Mouse (Mus musculus): ENCODE results near the gene Tenm1. TPM values are rescaled to one million over a fixed set of nuclear protein-coding genes. Genes with fewer than 3 reads are reported as not detected.

The Tenm1 gene
- polyA plus RNA-seq (2014; fragmentation: Nextera tagmentation; extraction: Ambion mirVana) = not detected in 2 replicates

DNA sequence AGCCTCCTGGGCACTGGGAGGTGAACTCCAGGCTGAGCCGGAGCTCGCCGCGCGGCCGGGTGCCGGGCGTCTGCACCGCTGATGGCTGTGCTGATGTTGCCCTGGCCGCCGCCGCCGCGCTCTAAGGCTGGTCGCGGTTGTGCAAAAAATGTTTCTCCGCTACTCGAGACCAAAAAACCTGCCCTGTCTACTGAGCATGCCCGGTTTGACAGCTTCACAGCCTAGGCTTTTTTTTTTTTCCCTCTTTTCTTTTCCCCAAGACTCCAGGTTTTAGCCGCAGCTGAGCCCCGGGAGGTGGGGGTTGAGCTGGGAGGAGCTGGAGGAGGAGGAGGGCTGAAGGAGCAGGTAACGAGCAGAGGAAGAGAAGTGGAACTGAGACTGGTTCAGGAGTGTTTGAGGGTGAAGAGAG lies at the start of gene Tenm1:
Tenm1 (minus strand) TSS at position 272 of the 409 bp plus-strand sequence.
- H3K36me3 ChIP-seq (ENCODE audit: control insufficient read depth, insufficient read depth, low read length) = no peaks in the 10 kb centered on the region

DNA sequence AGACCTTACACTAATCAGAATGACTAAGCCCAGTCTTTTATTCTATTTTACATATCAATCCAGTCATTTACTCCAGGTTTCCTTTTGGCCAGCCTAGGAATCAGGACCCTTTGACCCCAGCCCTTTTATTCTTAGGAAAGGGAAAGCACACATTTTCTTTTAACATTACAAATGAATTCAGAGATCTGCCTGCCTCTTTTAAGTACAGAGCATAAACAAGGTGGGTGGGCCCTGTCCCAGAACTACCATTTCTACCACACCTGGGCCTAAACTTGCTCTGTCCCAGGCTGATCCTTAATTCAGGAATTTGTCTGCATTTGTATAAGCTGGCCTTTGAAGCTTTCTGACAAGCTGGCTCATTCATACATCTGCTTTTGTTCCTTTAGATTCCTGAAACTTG lies 38.4 kb upstream of the Tenm1 start:
- Histone ChIP-seq H3K36me3 (ENCODE audit: control insufficient read depth, insufficient read depth, low read length) (no peaks in the 10 kb centered on the region), H3K27ac (replicated peaks in 1 of 2; ENCODE audit: control insufficient read depth in 1 of 2, insufficient read depth in 1 of 2, low read depth in 2 of 2, low read length in 2 of 2) (no peak overlapping the region), H3K4me3 (ENCODE audit: control insufficient read depth in 1 of 2, insufficient read depth in 1 of 2, low read depth in 1 of 2, low read length in 2 of 2) (no peak overlapping the region), H3K4me2 (ENCODE audit: low read length) (no peak overlapping the region), H3K27me3 (ENCODE audit: control insufficient read depth, insufficient read depth, low read length) (no peaks in the 10 kb centered on the region), H3K4me1 (ENCODE audit: control insufficient read depth in 2 of 2, insufficient read depth in 2 of 2, low read length in 2 of 2) (no peaks in the 10 kb centered on the region), H3K9ac (ENCODE audit: low read length) (no peak overlapping the region), H3K9me3 (ENCODE audit: control insufficient read depth, low read length) (no peaks in the 10 kb centered on the region)
- no peak for ATAC-seq (ENCODE audit: insufficient number of reproducible peaks, insufficient read depth, low FRiP score, low read depth)

More for the DNA sequence above, at the start of gene Tenm1:
- Histone ChIP-seq H3K27ac (replicated peaks in 1 of 2; ENCODE audit: control insufficient read depth in 1 of 2, insufficient read depth in 1 of 2, low read depth in 2 of 2, low read length in 2 of 2) (no peak within 1 kb of the TSS), H3K4me3 (ENCODE audit: control insufficient read depth in 1 of 2, insufficient read depth in 1 of 2, low read depth in 1 of 2, low read length in 2 of 2) (peak within 1 kb of the TSS; percentile 32 to 35), H3K4me2 (ENCODE audit: low read length) (peak within 1 kb of the TSS; percentile 66), H3K9ac (ENCODE audit: low read length) (no peak within 1 kb of the TSS), H3K27me3 (ENCODE audit: control insufficient read depth, insufficient read depth, low read length) (peaks cover 15% of the 10 kb centered on the region), H3K4me1 (ENCODE audit: control insufficient read depth in 2 of 2, insufficient read depth in 2 of 2, low read length in 2 of 2) (peaks cover 0 to 2% of the 10 kb centered on the region in 2 experiments; a peak in 1 of 4 replicates), H3K9me3 (ENCODE audit: control insufficient read depth, low read length) (no peaks in the 10 kb centered on the region)
- 27% methylated on average over 22 of the region's 22 CpGs for WGBS
- no peak for ATAC-seq (ENCODE audit: insufficient number of reproducible peaks, insufficient read depth, low FRiP score, low read depth)

DNA sequence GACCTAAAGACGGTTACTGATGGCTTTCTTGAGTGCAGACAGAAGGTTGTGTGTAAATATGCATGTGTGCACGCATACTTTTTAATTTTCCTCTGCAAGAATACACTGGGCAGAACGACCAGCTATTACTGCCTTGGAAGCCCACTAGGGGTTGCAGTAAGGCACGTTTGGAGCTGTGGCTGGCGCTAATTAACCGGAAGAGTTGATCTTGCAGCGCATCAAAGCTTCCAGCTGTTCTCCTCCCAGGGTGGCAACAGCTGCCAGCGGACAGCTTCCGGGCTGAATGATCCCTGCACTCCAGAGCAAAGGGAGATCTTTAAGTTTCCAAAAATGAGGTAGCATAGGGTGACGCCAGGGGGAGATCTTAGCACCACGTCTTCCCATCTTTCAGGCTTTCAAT lies 1.7 kb upstream of the Tenm1 start:
- Histone ChIP-seq H3K4me1 (ENCODE audit: control insufficient read depth in 2 of 2, insufficient read depth in 2 of 2, low read length in 2 of 2) (peaks cover 0 to 2% of the 10 kb centered on the region in 2 experiments; a peak in 1 of 4 replicates), H3K9me3 (ENCODE audit: control insufficient read depth, low read length) (no peaks in the 10 kb centered on the region), H3K27me3 (ENCODE audit: control insufficient read depth, insufficient read depth, low read length) (peaks cover 15% of the 10 kb centered on the region), H3K4me2 (ENCODE audit: low read length) (peak overlapping the region; percentile 66), H3K9ac (ENCODE audit: low read length) (no peak overlapping the region), H3K4me3 (ENCODE audit: control insufficient read depth in 1 of 2, insufficient read depth in 1 of 2, low read depth in 1 of 2, low read length in 2 of 2) (peak overlapping the region; percentile 31 to 35; a peak in 2 of 4 replicates), H3K27ac (replicated peaks in 1 of 2; ENCODE audit: control insufficient read depth in 1 of 2, insufficient read depth in 1 of 2, low read depth in 2 of 2, low read length in 2 of 2) (no peak overlapping the region), H3K36me3 (ENCODE audit: control insufficient read depth, insufficient read depth, low read length) (no peaks in the 10 kb centered on the region)
- WGBS = 9% methylated on average over 11 of the region's 11 CpGs
- no peak for ATAC-seq (ENCODE audit: insufficient number of reproducible peaks, insufficient read depth, low FRiP score, low read depth)

DNA sequence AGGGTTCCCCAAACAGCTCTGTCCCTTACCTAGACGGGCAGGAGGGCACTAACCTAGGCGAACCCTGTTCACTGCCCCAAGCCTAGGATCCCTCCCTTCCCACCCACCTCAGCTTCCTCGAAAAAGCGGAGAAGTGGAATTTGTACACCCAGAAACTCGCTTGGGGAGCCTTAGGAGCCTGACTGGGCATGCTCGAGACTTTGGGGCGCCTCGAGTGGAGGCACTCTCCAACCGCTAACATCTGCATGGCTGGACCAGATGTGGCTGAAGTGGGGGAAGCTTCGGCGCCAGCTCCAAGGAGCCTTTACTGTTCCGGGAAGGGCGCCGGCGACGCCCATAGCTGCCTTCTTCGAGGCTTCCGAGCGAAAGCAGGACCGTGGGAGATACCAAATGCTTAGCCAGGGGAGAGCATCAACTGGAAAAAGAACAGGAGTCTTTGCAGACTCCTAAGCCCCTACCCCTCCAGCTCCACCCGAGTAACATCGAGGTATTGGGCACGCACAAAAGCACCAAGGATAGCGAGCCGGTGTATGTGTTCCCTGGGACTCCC lies 1.1 kb upstream of the Tenm1 start:
- no peak for ATAC-seq (ENCODE audit: insufficient number of reproducible peaks, insufficient read depth, low FRiP score, low read depth)
- no peaks in the 10 kb centered on the region for H3K9me3 ChIP-seq (ENCODE audit: control insufficient read depth, low read length)
- WGBS = 21% methylated on average over 25 of the region's 25 CpGs
- no peaks in the 10 kb centered on the region for H3K36me3 ChIP-seq (ENCODE audit: control insufficient read depth, insufficient read depth, low read length)
- peaks cover 0 to 2% of the 10 kb centered on the region in 2 experiments; a peak in 1 of 4 replicates for H3K4me1 ChIP-seq (ENCODE audit: control insufficient read depth in 2 of 2, insufficient read depth in 2 of 2, low read length in 2 of 2)
- no peak overlapping the region for H3K9ac ChIP-seq (ENCODE audit: low read length)
- H3K27me3 ChIP-seq (ENCODE audit: control insufficient read depth, insufficient read depth, low read length) = peaks cover 15% of the 10 kb centered on the region
- peak overlapping the region; percentile 31 to 35 for H3K4me3 ChIP-seq (ENCODE audit: control insufficient read depth in 1 of 2, insufficient read depth in 1 of 2, low read depth in 1 of 2, low read length in 2 of 2)
- H3K4me2 ChIP-seq (ENCODE audit: low read length) = peak overlapping the region; percentile 66
- no peak overlapping the region for H3K27ac ChIP-seq (replicated peaks in 1 of 2; ENCODE audit: control insufficient read depth in 1 of 2, insufficient read depth in 1 of 2, low read depth in 2 of 2, low read length in 2 of 2)

DNA sequence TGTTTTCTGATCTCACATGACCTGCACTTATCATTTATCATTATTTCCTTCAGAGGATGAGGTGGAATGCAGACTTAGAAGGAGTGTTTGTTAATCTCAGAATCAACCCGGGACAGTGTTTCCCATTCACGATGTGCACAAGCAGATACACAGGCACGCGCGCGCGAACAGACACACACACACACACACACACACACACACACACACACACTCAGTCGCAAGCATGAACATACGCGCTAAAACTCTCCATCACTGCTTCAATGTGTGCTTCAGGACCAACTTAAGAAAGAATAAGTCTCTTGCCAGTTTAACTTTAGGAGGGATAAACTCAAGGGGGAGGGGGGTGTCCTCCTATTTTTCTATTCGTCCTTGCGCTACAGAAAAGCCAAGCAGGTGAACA lies 411 bp upstream of the Tenm1 start:
- WGBS = 14% methylated on average over 12 of the region's 12 CpGs
- no peaks in the 10 kb centered on the region for H3K36me3 ChIP-seq (ENCODE audit: control insufficient read depth, insufficient read depth, low read length)
- no peaks in the 10 kb centered on the region for H3K9me3 ChIP-seq (ENCODE audit: control insufficient read depth, low read length)
- ATAC-seq (ENCODE audit: insufficient number of reproducible peaks, insufficient read depth, low FRiP score, low read depth) = no peak
- H3K4me2 ChIP-seq (ENCODE audit: low read length) = peak overlapping the region; percentile 66
- peak overlapping the region; percentile 32 to 35 for H3K4me3 ChIP-seq (ENCODE audit: control insufficient read depth in 1 of 2, insufficient read depth in 1 of 2, low read depth in 1 of 2, low read length in 2 of 2)
- peaks cover 15% of the 10 kb centered on the region for H3K27me3 ChIP-seq (ENCODE audit: control insufficient read depth, insufficient read depth, low read length)
- H3K4me1 ChIP-seq (ENCODE audit: control insufficient read depth in 2 of 2, insufficient read depth in 2 of 2, low read length in 2 of 2) = peaks cover 0 to 2% of the 10 kb centered on the region in 2 experiments; a peak in 1 of 4 replicates
- no peak overlapping the region for H3K27ac ChIP-seq (replicated peaks in 1 of 2; ENCODE audit: control insufficient read depth in 1 of 2, insufficient read depth in 1 of 2, low read depth in 2 of 2, low read length in 2 of 2)
- H3K9ac ChIP-seq (ENCODE audit: low read length) = no peak overlapping the region

DNA sequence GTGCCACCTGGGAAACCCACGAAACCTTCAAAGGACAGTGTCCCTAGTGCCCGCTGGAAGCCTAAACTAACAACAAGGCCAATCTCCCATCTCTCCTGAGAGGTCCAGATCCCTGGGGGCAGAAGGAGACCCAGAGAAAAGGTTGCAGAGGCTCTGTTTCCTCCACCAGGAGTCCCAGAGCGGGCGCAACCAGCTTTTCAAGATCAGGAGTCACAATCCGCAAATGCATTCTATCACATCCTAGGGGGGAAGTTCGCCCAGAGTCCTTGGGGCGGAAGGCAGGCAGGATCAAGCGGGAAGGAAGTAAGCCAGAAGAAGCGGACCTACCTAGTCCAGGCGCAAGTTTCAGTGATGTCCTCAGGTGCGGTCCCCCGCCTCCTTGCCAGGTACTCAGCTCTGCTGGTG lies 963 bp downstream of the Tenm1 start:
- Histone ChIP-seq H3K36me3 (ENCODE audit: control insufficient read depth, insufficient read depth, low read length) (no peaks in the 10 kb centered on the region), H3K27me3 (ENCODE audit: control insufficient read depth, insufficient read depth, low read length) (peaks cover 15% of the 10 kb centered on the region), H3K4me1 (ENCODE audit: control insufficient read depth in 2 of 2, insufficient read depth in 2 of 2, low read length in 2 of 2) (peaks cover 0 to 2% of the 10 kb centered on the region in 2 experiments; a peak in 1 of 4 replicates), H3K4me2 (ENCODE audit: low read length) (peak overlapping the region; percentile 66), H3K9ac (ENCODE audit: low read length) (no peak overlapping the region), H3K9me3 (ENCODE audit: control insufficient read depth, low read length) (no peaks in the 10 kb centered on the region), H3K4me3 (ENCODE audit: control insufficient read depth in 1 of 2, insufficient read depth in 1 of 2, low read depth in 1 of 2, low read length in 2 of 2) (peak overlapping the region; percentile 11 to 35; a peak in 3 of 4 replicates), H3K27ac (replicated peaks in 1 of 2; ENCODE audit: control insufficient read depth in 1 of 2, insufficient read depth in 1 of 2, low read depth in 2 of 2, low read length in 2 of 2) (no peak overlapping the region)
- 12% methylated on average over 12 of the region's 12 CpGs for WGBS
- no peak for ATAC-seq (ENCODE audit: insufficient number of reproducible peaks, insufficient read depth, low FRiP score, low read depth)

DNA sequence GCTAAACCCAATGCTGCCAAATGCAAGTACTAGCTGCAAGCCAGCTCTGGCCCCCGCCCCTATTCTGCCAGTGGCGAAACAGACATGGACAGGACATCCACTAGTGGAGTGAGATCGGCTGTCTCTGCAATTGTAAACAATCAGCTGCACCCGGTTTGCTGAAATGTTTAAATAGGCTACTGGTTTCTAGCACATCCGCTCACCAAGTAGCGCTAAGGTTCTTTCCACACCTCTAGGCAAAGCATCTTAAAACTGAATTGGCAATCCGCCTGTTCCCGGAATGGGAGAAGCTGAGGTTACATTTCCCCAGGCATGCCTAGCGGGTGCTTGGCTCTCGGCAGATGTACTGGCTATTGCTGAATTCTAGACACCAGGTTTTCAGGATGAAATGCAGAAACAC lies 1.8 kb downstream of the Tenm1 start:
- 27% methylated on average over 10 of the region's 10 CpGs for WGBS
- peaks cover 0 to 2% of the 10 kb centered on the region in 2 experiments; a peak in 1 of 4 replicates for H3K4me1 ChIP-seq (ENCODE audit: control insufficient read depth in 2 of 2, insufficient read depth in 2 of 2, low read length in 2 of 2)
- no peak overlapping the region for H3K4me3 ChIP-seq (ENCODE audit: control insufficient read depth in 1 of 2, insufficient read depth in 1 of 2, low read depth in 1 of 2, low read length in 2 of 2)
- peaks cover 15% of the 10 kb centered on the region for H3K27me3 ChIP-seq (ENCODE audit: control insufficient read depth, insufficient read depth, low read length)
- ATAC-seq (ENCODE audit: insufficient number of reproducible peaks, insufficient read depth, low FRiP score, low read depth) = no peak
- H3K4me2 ChIP-seq (ENCODE audit: low read length) = no peak overlapping the region
- no peak overlapping the region for H3K9ac ChIP-seq (ENCODE audit: low read length)
- no peaks in the 10 kb centered on the region for H3K36me3 ChIP-seq (ENCODE audit: control insufficient read depth, insufficient read depth, low read length)
- H3K27ac ChIP-seq (replicated peaks in 1 of 2; ENCODE audit: control insufficient read depth in 1 of 2, insufficient read depth in 1 of 2, low read depth in 2 of 2, low read length in 2 of 2) = no peak overlapping the region
- H3K9me3 ChIP-seq (ENCODE audit: control insufficient read depth, low read length) = no peaks in the 10 kb centered on the region

DNA sequence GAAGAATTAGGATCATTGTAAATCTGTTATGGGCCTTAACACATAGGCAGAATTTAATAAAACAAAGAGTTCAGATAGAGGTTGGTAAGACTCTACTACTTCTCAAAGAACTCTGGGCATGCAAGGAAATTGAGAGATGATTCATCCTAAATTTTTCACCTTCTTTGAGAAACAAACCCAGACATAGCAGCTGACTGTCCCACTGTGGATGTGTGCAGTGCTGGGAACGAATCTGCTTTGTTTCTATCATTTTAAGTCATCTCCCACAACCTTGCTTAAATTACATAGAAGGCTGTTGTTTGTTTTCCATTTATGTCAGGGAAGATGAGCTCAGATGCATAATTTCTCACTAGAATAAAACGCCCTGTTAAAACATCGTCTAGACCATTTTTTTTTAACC lies 31.0 kb downstream of the Tenm1 start:
- H3K36me3 ChIP-seq (ENCODE audit: control insufficient read depth, insufficient read depth, low read length) = no peaks in the 10 kb centered on the region
- no peaks in the 10 kb centered on the region for H3K9me3 ChIP-seq (ENCODE audit: control insufficient read depth, low read length)
- no peaks in the 10 kb centered on the region for H3K27me3 ChIP-seq (ENCODE audit: control insufficient read depth, insufficient read depth, low read length)
- no peak for ATAC-seq (ENCODE audit: insufficient number of reproducible peaks, insufficient read depth, low FRiP score, low read depth)
- no peak overlapping the region for H3K9ac ChIP-seq (ENCODE audit: low read length)
- H3K4me3 ChIP-seq (ENCODE audit: control insufficient read depth in 1 of 2, insufficient read depth in 1 of 2, low read depth in 1 of 2, low read length in 2 of 2) = no peak overlapping the region
- no peak overlapping the region for H3K4me2 ChIP-seq (ENCODE audit: low read length)
- H3K4me1 ChIP-seq (ENCODE audit: control insufficient read depth in 2 of 2, insufficient read depth in 2 of 2, low read length in 2 of 2) = no peaks in the 10 kb centered on the region
- H3K27ac ChIP-seq (replicated peaks in 1 of 2; ENCODE audit: control insufficient read depth in 1 of 2, insufficient read depth in 1 of 2, low read depth in 2 of 2, low read length in 2 of 2) = no peak overlapping the region
- WGBS = 65% methylated on average over 3 of the region's 3 CpGs
